Mouse (Mus musculus): ENCODE results near the gene Pomgnt1. TPM values are rescaled to one million over a fixed set of nuclear protein-coding genes. Genes with fewer than 3 reads are reported as not detected.

Gene Pomgnt1
- polyA plus RNA-seq, 1 experiment from 2014 or later: 50.0 TPM

DNA sequence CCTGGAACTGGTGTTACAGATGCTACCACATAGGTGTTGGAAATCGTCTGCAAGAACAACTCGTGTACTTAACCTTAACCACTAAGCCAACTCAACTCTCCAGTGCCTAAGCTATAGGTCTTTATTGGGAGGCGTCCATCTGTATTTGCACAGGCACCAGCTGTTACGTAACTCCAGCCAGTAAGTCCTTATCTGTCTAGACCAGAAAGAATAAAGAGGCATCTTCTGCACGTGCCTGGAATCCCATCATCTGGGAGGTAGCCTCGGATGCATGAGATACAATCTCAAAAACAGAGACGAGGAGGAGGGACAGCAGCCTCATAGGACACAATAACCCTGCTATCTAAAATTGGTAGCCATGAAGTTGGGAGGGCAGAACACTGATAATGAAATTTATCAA lies 22.7 kb upstream of the Pomgnt1 start:
- Histone ChIP-seq H3K4me2 (no peak overlapping the region), H3K4me3 (replicated peaks) (no peak overlapping the region), H3K27ac (no peak overlapping the region), H3K9ac (no peak overlapping the region), H3K36me3 (peaks cover 44% of the 10 kb centered on the region), H3K9me3 (no peaks in the 10 kb centered on the region), H3K27me3 (replicated peaks) (no peaks in the 10 kb centered on the region), H3K4me1 (no peaks in the 10 kb centered on the region)
- ATAC-seq (ENCODE audit: insufficient read depth, low FRiP score, low read depth): peak; percentile 47; the same call in 1 of the 2 replicates
- WGBS: 74% methylated on average over 7 of the region's 7 CpGs

DNA sequence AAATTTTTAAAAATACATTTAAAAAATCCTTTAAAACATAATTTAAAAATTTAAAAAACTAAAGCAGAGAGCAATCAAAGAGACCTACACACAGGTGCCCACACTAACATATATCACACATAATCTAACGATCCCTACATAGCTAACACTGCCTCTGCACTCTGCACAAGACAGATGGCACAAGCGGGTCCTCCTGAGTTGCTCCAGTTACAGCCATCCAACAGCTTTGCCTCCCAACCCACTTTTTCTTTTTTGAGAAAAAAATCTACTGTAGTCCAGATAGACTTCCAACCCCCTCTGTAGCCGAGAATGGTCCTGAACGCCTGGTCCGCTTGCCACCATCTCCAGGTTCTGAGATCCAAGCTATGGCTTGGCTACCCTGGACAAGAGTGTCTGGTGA lies 18.4 kb upstream of the Pomgnt1 start:
- H3K4me3 ChIP-seq (replicated peaks): no peak overlapping the region
- H3K4me2 ChIP-seq: no peak overlapping the region
- no peaks in the 10 kb centered on the region for H3K27me3 ChIP-seq (replicated peaks)
- H3K36me3 ChIP-seq: 0 out of 2 replicates have a peak, but pooled peaks cover 7% of the 10 kb centered on the region
- H3K9me3 ChIP-seq: no peaks in the 10 kb centered on the region
- no peak for ATAC-seq (ENCODE audit: insufficient read depth, low FRiP score, low read depth)
- WGBS: 93% methylated on average over 5 of the region's 5 CpGs
- no peaks in the 10 kb centered on the region for H3K4me1 ChIP-seq
- no peak overlapping the region for H3K9ac ChIP-seq
- no peak overlapping the region for H3K27ac ChIP-seq

- WGBS: 89% methylated on average over 6 of the region's 6 CpGs
- Histone ChIP-seq H3K4me2 (no peak overlapping the region), H3K9me3 (no peaks in the 10 kb centered on the region), H3K27ac (no peak overlapping the region), H3K4me3 (replicated peaks) (no peak overlapping the region), H3K27me3 (replicated peaks) (no peaks in the 10 kb centered on the region), H3K4me1 (no peaks in the 10 kb centered on the region), H3K9ac (no peak overlapping the region), H3K36me3 (no peaks in the 10 kb centered on the region)
- no peak for ATAC-seq (ENCODE audit: insufficient read depth, low FRiP score, low read depth)
Observed at GRCm38 (mm10) chr4:116110695-116111094, 12.9 kb upstream of the Pomgnt1 start.

- H3K27ac ChIP-seq: no peak overlapping the region
- H3K27me3 ChIP-seq (replicated peaks): no peaks in the 10 kb centered on the region
- WGBS: 86% methylated on average over 2 of the region's 2 CpGs
- H3K4me1 ChIP-seq: no peaks in the 10 kb centered on the region
- H3K4me3 ChIP-seq (replicated peaks): no peak overlapping the region
- H3K4me2 ChIP-seq: no peak overlapping the region
- H3K9me3 ChIP-seq: no peaks in the 10 kb centered on the region
- no peak overlapping the region for H3K9ac ChIP-seq
- H3K36me3 ChIP-seq: no peaks in the 10 kb centered on the region
- ATAC-seq (ENCODE audit: insufficient read depth, low FRiP score, low read depth): no peak
Observed at GRCm38 (mm10) chr4:116111486-116111885, 12.2 kb upstream of the Pomgnt1 start.

DNA sequence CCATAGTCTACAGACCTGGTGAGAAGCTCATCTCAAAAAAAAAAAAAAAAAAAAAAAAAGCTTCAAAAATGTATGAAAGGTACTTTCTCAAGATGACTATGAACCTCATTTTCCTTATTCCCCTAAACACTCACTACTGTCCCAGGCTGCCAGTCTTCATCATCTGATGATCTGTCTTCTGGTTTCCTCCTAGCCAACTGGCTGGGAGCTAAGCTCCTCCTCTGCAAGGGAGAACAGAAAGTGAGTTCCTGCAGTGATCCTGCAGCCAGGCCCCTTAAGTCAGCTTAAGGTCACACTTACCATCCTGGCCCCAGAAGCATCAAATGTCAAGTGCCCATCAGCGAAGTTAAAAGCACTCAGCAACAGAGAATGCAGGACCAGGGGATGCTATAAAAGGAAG lies 878 bp upstream of the Pomgnt1 start:
- 0% methylated on average over 1 of the region's 1 CpGs for WGBS
- peak overlapping the region; percentile 48; the same call in 1 of the 2 replicates for H3K9ac ChIP-seq
- H3K27ac ChIP-seq: no peak overlapping the region
- no peaks in the 10 kb centered on the region for H3K9me3 ChIP-seq
- no peaks in the 10 kb centered on the region for H3K27me3 ChIP-seq (replicated peaks)
- ATAC-seq (ENCODE audit: insufficient read depth, low FRiP score, low read depth): no peak
- H3K4me2 ChIP-seq: peak overlapping the region; percentile 60
- H3K36me3 ChIP-seq: no peaks in the 10 kb centered on the region
- H3K4me1 ChIP-seq: peaks cover 8% of the 10 kb centered on the region
- peak overlapping the region; percentile 61 for H3K4me3 ChIP-seq (replicated peaks)

GRCm38 (mm10) chr4:116125803-116126386 lies 2.3 kb downstream of the Pomgnt1 start:
- no peak for ATAC-seq (ENCODE audit: insufficient read depth, low FRiP score, low read depth)
- Histone ChIP-seq H3K9ac (no peak overlapping the region), H3K9me3 (no peaks in the 10 kb centered on the region), H3K4me1 (peaks cover 8% of the 10 kb centered on the region), H3K4me3 (replicated peaks) (no peak overlapping the region), H3K27me3 (replicated peaks) (no peaks in the 10 kb centered on the region), H3K27ac (0 out of 2 replicates have a peak overlapping the region, but pooled peaks have one; percentile 16), H3K36me3 (no peaks in the 10 kb centered on the region), H3K4me2 (no peak overlapping the region)
- WGBS: 76% methylated on average over 4 of the region's 4 CpGs

GRCm38 (mm10) chr4:116127956-116128355 lies 4.3 kb downstream of the Pomgnt1 start:
- Histone ChIP-seq H3K36me3 (no peaks in the 10 kb centered on the region), H3K9me3 (no peaks in the 10 kb centered on the region), H3K4me1 (peaks cover 3% of the 10 kb centered on the region), H3K27me3 (replicated peaks) (no peaks in the 10 kb centered on the region), H3K4me2 (no peak overlapping the region), H3K4me3 (replicated peaks) (no peak overlapping the region), H3K9ac (no peak overlapping the region), H3K27ac (no peak overlapping the region)
- ATAC-seq (ENCODE audit: insufficient read depth, low FRiP score, low read depth): no peak
- WGBS: 85% methylated on average over 6 of the region's 6 CpGs

- Histone ChIP-seq H3K9me3 (no peaks in the 10 kb centered on the region), H3K27ac (no peak overlapping the region), H3K4me3 (replicated peaks) (no peak overlapping the region), H3K9ac (no peak overlapping the region), H3K4me2 (no peak overlapping the region), H3K27me3 (replicated peaks) (no peaks in the 10 kb centered on the region), H3K36me3 (0 out of 2 replicates have a peak, but pooled peaks cover 3% of the 10 kb centered on the region), H3K4me1 (no peaks in the 10 kb centered on the region)
- 70% methylated on average over 4 of the region's 4 CpGs for WGBS
- ATAC-seq (ENCODE audit: insufficient read depth, low FRiP score, low read depth): no peak
Observed at GRCm38 (mm10) chr4:116133126-116133525, 9.5 kb downstream of the Pomgnt1 start.

- Histone ChIP-seq H3K27ac (no peak overlapping the region), H3K9me3 (no peaks in the 10 kb centered on the region), H3K4me1 (no peaks in the 10 kb centered on the region), H3K36me3 (0 out of 2 replicates have a peak, but pooled peaks cover 3% of the 10 kb centered on the region), H3K9ac (no peak overlapping the region), H3K27me3 (replicated peaks) (no peaks in the 10 kb centered on the region), H3K4me3 (replicated peaks) (no peak overlapping the region), H3K4me2 (no peak overlapping the region)
- ATAC-seq (ENCODE audit: insufficient read depth, low FRiP score, low read depth): no peak
- 26% methylated on average over 2 of the region's 2 CpGs for WGBS
Observed at GRCm38 (mm10) chr4:116134990-116135389, 11.3 kb downstream of the Pomgnt1 start.

DNA sequence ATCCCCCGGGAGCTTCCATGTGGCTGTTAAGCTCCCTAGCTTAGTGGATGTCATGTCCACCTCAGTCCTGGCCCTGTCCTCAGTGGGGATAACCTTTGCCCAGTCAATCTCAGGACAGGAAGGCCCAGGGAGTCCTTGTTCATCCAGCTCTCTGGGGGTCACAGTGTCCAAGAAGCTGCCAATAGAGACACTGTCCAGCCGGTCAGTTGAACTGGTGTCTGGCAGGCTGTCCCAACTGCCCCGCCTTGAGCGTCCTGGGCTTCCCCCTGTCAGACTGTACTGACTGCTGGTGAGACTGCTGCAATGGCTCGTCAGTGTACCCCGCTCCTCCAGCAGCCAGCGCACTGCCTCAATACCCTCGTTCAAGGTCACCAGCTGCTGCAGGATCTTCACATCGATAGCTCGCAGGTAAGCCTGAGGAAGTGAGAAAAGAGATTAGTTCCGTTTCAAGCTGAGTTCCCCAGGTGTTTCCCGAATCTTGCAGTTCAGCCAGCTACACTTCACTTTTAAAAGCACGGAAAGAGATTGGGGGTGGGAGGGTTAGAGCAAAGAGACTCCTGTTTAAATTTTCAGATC lies 13.9 kb downstream of the Pomgnt1 start:
- Histone ChIP-seq H3K4me1 (no peaks in the 10 kb centered on the region), H3K27ac (no peak overlapping the region), H3K9me3 (no peaks in the 10 kb centered on the region), H3K4me2 (no peak overlapping the region), H3K9ac (no peak overlapping the region), H3K36me3 (0 out of 2 replicates have a peak, but pooled peaks cover 3% of the 10 kb centered on the region), H3K27me3 (replicated peaks) (no peaks in the 10 kb centered on the region), H3K4me3 (replicated peaks) (no peak overlapping the region)
- 0 out of 2 replicates have a peak, but pooled peaks have one; percentile 22 for ATAC-seq (ENCODE audit: insufficient read depth, low FRiP score, low read depth)
- 47% methylated on average over 13 of the region's 13 CpGs for WGBS

GRCm38 (mm10) chr4:116140801-116141574 lies 17.3 kb downstream of the Pomgnt1 start:
- H3K36me3 ChIP-seq: 0 out of 2 replicates have a peak, but pooled peaks cover 3% of the 10 kb centered on the region

GRCm38 (mm10) chr4:116141736-116142135 lies 18.1 kb downstream of the Pomgnt1 start:
- no peak overlapping the region for H3K4me2 ChIP-seq
- 80% methylated on average over 1 of the region's 1 CpGs for WGBS
- no peaks in the 10 kb centered on the region for H3K27me3 ChIP-seq (replicated peaks)
- ATAC-seq (ENCODE audit: insufficient read depth, low FRiP score, low read depth): no peak
- no peak overlapping the region for H3K4me3 ChIP-seq (replicated peaks)
- H3K9ac ChIP-seq: no peak overlapping the region
- H3K27ac ChIP-seq: no peak overlapping the region
- peaks cover 11% of the 10 kb centered on the region for H3K4me1 ChIP-seq
- H3K9me3 ChIP-seq: no peaks in the 10 kb centered on the region
- H3K36me3 ChIP-seq: 0 out of 2 replicates have a peak, but pooled peaks cover 3% of the 10 kb centered on the region

More at GRCm38 (mm10) chr4:116140801-116141574, 17.3 kb downstream of the Pomgnt1 start:
- Histone ChIP-seq H3K9me3 (no peaks in the 10 kb centered on the region), H3K4me2 (no peak overlapping the region), H3K27ac (no peak overlapping the region), H3K4me3 (replicated peaks) (no peak overlapping the region), H3K9ac (no peak overlapping the region), H3K4me1 (peaks cover 11% of the 10 kb centered on the region), H3K27me3 (replicated peaks) (no peaks in the 10 kb centered on the region)
- 73% methylated on average over 7 of the region's 7 CpGs for WGBS
- ATAC-seq (ENCODE audit: insufficient read depth, low FRiP score, low read depth): no peak

Measured in stomach, embryonic 15.5 days (tissue).